Mouse (Mus musculus) liver, adult 2 months (tissue): ENCODE measurements around the gene Kcnd3.

Experiments
- CTCF ChIP-seq: fragments of 200-500 bp; IDR thresholded peaks from 2 replicates; pipeline ENCODE4 v1.5.1; 2011; ENCODE audit warnings: low read depth, low read length, control low read depth
- POLR2A ChIP-seq: fragments of 200-500 bp; IDR thresholded peaks from 2 replicates; pipeline ENCODE4 v1.6.1; 2011; ENCODE audit warnings: low read length, control low read depth; ENCODE audit not compliant: insufficient read depth; ENCODE audit errors: extremely low read depth

- TF ChIP-seq CTCF (no peak), POLR2A (no peak)
Observed at GRCm38 (mm10) chr3:105406036-105406435, 46.1 kb upstream of the Kcnd3 start.
